Mouse (Mus musculus): ENCODE measurements around the gene Dmrt2. TPM values are rescaled to one million over a fixed set of nuclear protein-coding genes. Genes with fewer than 3 reads are reported as not detected.

Gene Dmrt2
- total RNA-seq (2015; ENCODE audit: low replicate concordance) (not detected in 2 replicates), total RNA-seq (2017; ENCODE audit: low replicate concordance) (not detected in 2 replicates)

GRCm38 (mm10) chr19:25672101-25672950 lies at the start of gene Dmrt2:
Gene Dmrt2 (plus strand): TSS chr19:25672411.
- no peak for ATAC-seq (replicated peaks; ENCODE audit: low FRiP score, poor library complexity, severe bottlenecking)

GRCm38 (mm10) chr19:25628490-25628889 lies 43.7 kb upstream of the Dmrt2 start:
- ATAC-seq (replicated peaks; ENCODE audit: low FRiP score, poor library complexity, severe bottlenecking), result peak; percentile 71; the same call in 1 of the 2 replicates

- ATAC-seq (replicated peaks; ENCODE audit: low FRiP score, poor library complexity, severe bottlenecking), result no peak
Observed at GRCm38 (mm10) chr19:25635119-25635518, 37.1 kb upstream of the Dmrt2 start.

- ATAC-seq (replicated peaks; ENCODE audit: low FRiP score, poor library complexity, severe bottlenecking), result no peak
Observed at GRCm38 (mm10) chr19:25635622-25636244, 36.5 kb upstream of the Dmrt2 start.

DNA sequence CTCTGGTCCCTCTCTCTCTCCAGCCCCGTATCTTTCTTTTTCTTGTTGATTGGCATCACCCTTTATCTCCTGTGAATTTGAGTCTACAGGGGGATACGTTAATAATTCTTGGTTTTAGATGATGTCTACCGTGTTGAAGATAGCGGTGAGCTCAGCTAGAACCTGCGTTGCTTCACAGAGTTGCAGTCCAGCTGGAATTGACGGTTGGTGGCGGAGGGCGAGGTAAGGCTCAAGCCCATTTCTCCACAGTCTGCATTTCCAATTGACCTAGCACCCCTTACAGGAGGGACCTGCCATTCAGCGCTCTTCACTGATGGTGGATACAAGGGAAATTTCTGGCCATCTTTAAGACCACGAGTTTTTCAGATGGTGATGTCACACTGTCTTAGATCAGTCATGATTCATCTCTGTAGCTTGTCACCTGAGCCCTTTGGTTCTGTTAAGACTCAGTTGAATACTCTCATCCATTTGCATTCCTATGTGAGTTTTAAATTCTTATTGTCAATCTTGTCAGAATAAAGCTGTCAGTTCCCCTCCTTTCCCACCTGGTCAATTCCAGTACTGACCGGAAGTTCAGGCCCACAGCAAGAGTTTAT lies 33.3 kb upstream of the Dmrt2 start:
- ATAC-seq (replicated peaks; ENCODE audit: low FRiP score, poor library complexity, severe bottlenecking), result no peak

GRCm38 (mm10) chr19:25641786-25642185 lies 30.4 kb upstream of the Dmrt2 start:
- ATAC-seq (replicated peaks; ENCODE audit: low FRiP score, poor library complexity, severe bottlenecking), result no peak

DNA sequence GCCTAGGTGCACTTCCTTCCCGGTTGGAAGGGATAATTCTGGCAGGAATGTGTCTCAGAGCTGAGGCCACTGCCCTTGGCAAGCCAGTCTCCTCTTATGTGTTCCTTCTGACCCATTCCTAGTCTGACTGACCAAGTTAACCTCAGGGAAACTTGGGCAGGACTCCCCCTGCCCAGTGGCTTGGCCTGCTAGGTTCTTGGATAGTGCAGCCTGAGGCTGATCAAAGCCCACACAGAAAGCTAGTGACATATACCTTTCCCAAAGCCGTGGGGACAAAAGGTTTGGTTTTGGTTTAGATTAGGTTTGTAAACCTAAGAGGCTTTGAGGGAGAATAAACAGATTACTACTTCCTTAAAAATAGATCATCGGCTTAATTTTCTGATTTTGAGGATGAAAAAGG lies 25.1 kb upstream of the Dmrt2 start:
- no peak for ATAC-seq (replicated peaks; ENCODE audit: low FRiP score, poor library complexity, severe bottlenecking)

- no peak for ATAC-seq (replicated peaks; ENCODE audit: low FRiP score, poor library complexity, severe bottlenecking)
Observed at GRCm38 (mm10) chr19:25648701-25649100, 23.5 kb upstream of the Dmrt2 start.

DNA sequence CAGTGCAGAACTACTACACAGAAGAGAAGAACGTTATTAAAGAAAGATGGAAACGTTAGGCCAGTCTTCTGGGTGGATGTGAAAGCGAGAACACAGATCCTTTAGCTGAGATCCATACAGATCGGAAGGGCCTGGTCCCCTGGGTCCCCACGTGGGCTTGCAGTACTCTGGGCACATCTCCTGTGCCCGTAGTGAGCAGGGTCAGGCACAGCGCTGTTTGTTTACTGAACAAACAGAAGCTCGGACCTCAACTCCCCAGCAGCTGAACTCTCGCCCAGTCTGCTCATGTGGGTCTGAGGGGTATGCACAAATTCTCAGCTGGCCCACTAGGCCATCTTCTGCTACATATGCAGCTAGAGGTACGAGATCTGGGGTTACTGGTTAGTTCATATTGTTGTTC lies 21.7 kb upstream of the Dmrt2 start:
- no peak for ATAC-seq (replicated peaks; ENCODE audit: low FRiP score, poor library complexity, severe bottlenecking)

- ATAC-seq (replicated peaks; ENCODE audit: low FRiP score, poor library complexity, severe bottlenecking), result no peak
Observed at GRCm38 (mm10) chr19:25652560-25652959, 19.7 kb upstream of the Dmrt2 start.

DNA sequence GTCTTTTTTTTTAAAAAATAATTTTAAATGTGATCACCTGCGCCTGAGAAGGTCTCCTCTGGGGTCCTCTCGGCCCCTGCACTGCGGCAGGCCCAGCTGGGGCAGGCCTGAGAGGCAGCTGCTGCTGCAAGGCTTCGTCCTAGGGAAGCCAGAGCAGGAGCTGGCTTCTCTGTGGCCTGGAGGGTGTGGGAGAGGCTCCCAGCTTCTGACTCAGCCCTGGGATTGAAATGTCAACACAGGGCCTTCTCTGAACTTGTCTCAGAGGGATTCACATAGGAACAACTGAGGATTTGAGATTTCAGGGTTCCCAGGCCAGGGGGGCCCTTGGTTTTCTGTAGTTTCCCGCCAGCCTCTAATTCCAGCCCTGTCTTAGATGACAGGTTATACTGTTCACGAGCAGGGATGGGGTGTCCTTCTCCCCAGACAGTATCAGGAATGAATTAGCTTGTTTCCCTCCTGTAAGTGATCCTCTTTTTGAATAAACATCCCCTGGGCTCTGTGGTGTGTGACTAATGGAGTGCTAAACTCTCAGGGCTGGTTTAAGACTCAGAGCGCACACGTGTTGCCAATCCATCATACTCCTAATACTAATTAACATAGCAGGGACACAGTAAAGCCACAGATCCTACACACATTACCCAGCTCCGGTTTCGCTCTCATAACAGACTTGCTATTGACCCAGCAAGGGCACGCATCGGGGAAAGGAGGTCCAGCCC lies 18.0 kb upstream of the Dmrt2 start:
- no peak for ATAC-seq (replicated peaks; ENCODE audit: low FRiP score, poor library complexity, severe bottlenecking)

DNA sequence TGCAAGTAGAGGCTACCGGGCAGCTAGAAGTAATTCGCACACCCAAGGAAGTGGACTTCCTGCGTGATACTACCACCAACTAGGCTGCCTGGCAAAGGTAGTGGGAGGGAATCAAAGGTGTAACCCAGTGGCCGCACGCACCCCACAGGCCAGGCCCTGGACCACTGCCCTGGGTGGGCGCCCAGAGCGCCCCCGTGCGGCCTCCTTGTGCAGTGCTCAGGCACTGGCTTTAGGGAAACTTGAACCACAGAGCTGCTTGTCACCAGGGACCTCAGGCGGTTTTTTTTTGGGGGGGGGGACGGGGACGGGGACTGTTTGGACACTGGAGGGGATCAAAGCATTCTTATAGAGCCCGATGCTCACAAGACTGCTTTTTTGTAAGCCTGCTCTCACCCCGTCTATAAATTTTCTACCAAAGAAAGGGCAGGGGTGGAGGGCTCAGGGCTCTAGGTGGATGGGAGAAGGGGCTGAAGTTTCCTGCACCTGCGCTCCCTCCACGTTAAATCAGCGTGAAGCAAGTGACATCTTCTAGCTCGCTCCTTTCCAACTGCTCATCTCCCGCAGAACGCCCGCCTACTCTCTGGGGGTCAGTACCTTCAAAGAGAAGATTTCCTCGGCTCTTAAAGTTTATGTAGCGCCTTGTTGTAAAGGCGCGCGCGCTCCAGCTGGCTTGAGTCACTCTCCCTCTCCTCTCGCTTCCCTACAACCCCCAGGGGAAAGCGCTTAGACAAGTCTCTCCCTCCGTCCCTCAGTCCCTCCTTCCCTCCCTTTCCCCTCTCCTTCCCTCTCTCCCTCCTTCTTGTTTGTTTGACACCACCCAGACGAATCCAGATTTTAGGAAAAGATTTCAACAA lies 6.5 kb upstream of the Dmrt2 start:
- ATAC-seq (replicated peaks; ENCODE audit: low FRiP score, poor library complexity, severe bottlenecking), result no peak

- no peak for ATAC-seq (replicated peaks; ENCODE audit: low FRiP score, poor library complexity, severe bottlenecking)
Observed at GRCm38 (mm10) chr19:25667836-25668235, 4.4 kb upstream of the Dmrt2 start.

GRCm38 (mm10) chr19:25669593-25670248 lies 2.5 kb upstream of the Dmrt2 start:
- no peak for ATAC-seq (replicated peaks; ENCODE audit: low FRiP score, poor library complexity, severe bottlenecking)

- ATAC-seq (replicated peaks; ENCODE audit: low FRiP score, poor library complexity, severe bottlenecking), result no peak
Observed at GRCm38 (mm10) chr19:25670571-25671285, 1.5 kb upstream of the Dmrt2 start.

- no peak for ATAC-seq (replicated peaks; ENCODE audit: low FRiP score, poor library complexity, severe bottlenecking)
Observed at GRCm38 (mm10) chr19:25671681-25672080, 530 bp upstream of the Dmrt2 start.

- no peak for ATAC-seq (replicated peaks; ENCODE audit: low FRiP score, poor library complexity, severe bottlenecking)
Observed at GRCm38 (mm10) chr19:25673224-25674055, 1.2 kb downstream of the Dmrt2 start.

Data from erythroid progenitor cell, adult 5-6 weeks (primary cell).